Mouse (Mus musculus) right cerebral cortex, adult 18-20 months (tissue): ENCODE measurements around the gene Dlg2.
A peak's percentile ranks its signal among the peaks of the same experiment; 100 is the strongest.

Source experiments
- DNase-seq: peaks from one replicate; pipeline ENCODE4 v3.0.0; 2022; ENCODE audit warnings: mixed read lengths

Gene Dlg2

DNA sequence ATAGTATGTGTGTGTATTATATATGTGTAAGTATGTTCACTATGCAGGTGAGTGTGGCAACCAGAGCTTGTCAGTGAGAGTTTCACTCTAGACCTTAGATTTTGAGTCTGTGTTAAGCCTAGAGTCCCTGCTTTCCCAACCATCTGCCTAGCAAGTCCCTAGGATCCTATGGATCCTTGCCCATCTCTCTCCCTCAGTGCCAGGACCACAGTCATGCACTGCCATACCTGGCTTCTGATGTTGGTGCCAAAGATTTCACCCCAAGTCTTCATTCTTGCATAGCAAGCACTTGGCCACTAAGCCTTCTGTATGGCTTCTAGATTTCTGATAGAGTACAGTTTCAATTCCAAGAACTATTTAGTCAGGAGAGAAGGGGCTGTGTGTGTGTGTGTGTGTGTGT, 1843.7 kb downstream of the Dlg2 start:
- no peak for DNase-seq

DNA sequence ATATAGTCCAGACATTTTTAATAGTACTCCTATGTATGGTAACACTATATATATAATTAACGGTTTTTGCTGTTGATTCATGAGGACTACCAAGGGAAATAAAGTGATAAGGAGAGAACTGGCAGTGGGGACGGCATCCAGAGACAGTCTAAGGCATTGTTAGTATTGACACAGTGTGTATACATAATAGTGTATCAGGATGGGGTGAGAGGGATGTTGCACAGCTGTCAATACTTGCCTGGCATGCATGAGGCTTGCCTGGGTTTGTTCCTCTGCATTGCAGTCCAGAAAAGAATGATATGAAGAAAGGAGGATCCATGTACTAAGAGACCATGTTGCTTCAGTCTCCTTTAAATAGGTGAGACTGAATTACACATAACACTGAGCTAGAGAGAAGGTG, 1845.3 kb downstream of the Dlg2 start:
- no peak for DNase-seq

DNA sequence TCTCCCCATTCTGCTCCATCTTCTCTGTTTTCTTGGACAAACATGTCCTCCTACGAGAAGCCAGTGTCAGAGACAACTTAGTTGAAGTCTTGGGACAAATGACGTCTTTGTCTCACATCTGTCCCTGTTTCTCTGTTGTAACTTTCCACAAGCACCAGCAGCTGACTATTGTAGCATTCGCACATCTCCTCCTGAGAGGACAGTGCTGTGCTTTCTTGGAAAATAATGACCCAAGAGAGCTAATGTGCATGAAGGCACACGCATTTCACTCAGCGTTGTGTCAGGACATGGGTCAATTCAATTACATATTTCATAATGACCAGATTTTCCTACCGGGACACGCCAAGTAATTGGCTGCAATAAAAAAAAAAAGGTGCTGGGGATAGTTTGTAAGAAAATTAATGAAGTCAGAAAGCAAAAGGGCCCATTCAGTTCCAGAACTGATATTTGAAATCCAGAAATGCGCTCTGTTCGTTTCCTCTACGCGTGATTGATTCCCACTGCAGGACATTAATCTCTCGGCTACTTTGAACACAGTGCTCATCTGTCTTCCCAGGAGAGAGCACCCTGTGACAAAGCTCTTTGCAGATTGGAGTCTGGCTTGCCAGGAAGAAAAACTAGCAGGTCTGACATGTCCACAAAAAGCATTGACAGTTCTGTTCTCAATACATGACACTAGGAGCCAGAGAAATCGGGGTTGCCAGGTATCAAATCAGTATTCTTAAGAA, 1846.0 kb downstream of the Dlg2 start:
- no peak for DNase-seq

DNA sequence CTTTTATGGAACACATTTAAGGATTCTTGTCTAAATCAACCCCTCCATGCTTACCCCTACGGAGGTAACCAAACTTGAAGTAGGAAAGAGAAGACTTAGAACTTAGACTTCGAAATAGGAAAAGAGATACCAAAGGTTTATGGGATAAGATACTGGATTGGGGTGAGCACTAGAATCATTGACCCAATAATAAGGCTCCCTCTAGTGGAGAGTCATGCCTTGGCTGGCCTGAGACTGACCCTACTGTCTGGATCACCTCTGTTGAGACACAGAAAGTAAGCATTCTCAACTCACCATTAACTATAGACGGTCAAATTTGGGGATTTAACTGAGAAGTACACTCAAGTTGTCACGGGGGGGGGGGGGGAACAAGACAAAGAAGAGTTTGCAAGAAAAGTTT, 1847.2 kb downstream of the Dlg2 start:
- DNase-seq: no peak

DNA sequence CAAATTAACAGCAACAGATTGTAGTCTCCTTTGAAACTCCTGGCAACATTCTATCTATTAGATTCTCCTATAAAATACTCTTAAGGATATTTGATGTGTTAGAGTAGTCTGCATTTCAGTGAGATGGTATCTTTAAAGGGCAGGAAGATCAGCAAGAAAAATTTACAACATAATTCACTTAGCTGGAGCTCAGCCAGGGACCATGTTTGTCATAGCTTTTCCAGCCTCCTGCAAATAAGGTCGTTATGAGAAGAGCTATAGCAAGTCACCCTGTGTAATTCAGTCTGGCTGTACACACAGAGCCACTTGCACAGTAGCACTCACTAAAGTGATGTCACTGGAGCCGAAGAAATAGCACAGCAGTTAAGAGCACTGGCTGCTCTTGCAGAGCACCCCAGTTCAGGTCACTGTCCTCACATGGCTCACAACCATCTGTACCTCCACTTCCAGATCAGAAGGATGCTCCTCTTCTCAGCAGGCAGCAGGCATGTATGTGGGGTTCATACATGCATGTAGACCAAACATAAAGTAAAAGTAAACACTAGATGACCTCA, 1850.9 kb downstream of the Dlg2 start:
- no peak for DNase-seq

DNA sequence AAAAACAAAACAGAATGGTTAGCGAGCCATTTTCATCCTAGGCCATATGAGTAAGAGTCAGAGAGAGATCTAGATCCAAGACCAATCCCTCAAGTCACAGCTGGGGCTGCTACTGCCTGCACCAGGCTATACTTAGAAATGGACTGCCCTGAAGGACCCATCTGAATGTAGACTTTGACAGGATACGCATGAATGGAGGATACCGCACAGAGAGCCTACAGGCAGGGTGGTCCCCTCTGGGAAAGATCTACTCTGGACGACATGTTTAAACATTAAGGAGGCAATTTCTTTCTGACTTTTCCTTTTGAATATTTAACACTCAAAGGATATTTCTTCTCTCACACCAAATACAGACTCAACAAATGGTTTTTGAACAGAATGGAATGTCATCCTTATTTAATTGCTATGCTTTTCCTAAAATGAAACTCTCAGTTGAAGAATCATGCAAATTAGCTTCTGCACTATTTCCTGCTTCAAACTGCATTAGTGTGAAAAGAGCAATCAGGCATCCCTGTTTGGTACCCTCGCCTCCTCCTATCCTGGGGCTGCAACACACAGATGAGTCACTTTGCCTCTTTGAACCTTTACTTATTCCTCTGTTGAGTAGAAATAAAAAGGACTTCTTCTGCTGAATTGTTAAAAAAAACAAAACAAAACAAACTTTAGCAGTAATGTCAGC, 1856.9 kb downstream of the Dlg2 start:
- DNase-seq: peak; percentile 34

DNA sequence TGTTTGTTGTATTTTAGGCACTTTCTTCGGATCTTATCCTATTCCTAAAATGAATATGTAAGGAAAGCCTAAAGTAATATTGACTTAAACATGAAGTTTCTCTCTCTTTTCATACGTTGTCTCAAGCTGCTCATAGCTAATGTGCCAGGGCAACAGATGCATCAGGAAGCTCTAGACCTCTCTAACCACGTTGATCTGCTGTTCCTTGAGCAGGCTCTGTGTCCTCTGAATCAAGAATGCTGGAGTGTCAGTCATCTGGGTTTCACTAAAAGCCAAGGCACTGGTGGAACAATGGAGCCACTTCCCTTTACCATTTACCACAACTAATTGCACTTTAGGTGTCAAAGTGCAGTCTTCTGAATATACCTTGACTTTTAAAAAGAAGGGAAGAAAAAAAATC, 1880.1 kb downstream of the Dlg2 start:
- no peak for DNase-seq

DNA sequence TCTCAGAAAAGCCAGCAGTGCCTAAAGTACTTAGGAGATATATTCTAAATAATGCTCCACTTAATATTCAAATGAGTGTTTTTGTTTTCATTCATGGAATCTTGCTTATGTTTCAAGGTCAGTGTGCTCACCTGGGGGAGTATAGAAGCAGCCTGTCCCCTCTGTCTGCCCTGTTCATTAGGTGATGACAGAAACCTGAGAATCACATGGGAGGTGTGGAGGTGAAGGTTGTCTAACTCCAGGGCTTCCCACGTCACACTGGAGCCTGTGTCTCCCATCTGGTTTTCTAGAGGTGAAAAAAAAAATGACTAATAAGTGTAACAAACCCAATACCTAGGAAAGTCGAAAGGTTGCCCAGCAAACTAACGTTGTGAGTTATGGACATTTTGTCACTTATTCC, 1886.9 kb downstream of the Dlg2 start:
- DNase-seq: no peak

DNA sequence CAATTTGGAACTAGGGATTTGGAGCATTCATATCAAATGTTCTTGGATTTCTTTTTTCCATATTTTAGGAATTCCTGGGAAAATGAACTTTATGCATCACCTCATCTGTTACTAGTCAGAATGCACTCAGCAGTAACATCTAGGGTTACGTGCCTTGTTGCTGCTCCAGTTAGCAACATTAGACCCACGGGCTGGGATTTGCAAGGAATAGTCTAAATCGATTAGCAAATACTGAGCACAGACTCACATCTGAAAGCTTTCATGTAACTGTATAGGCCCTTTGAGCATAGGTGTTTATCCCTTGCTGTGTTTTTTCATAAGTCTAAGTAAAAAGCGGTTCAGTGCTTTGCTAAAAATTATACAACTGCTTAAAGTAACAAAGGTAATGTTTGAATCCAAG, 1887.3 kb downstream of the Dlg2 start:
- no peak for DNase-seq

DNA sequence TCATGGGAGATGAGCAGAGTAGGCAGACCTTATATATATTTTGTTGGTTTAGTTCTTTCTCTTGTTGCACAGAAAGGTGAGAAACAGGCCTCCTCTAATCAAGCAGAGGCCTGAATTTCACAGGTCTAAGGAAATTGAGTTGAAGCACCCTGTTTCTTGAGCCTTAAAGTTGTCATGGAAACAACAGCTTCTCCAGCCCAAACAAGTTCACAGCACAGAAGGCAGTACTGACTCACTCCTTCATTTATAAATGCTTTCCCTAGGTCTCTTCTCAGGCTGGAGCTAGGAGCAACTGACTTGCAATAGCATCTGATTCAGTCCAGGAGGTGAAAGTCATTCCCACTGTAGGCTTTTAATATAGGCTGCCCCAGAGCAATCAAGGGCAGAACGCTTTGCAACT, 1890.6 kb downstream of the Dlg2 start:
- DNase-seq: peak; percentile 74

DNA sequence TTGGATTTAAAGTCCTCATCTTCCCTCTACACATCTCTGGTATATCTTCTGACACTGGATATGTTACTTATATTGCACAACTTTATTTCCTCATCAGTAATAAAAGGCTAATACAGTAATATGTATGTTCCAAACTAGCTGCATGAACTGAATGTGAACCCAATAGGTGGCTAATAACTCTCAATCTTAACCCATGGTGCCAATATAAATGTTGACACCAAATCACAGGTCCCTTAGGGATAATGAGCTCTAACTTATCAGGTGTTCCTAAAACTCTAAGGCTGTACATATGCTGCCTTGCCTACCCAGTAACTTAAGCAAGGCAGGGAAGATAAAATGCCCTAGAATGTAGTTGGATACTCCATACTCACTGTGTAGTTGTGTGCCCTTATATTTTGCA, 1894.0 kb downstream of the Dlg2 start:
- DNase-seq: no peak

DNA sequence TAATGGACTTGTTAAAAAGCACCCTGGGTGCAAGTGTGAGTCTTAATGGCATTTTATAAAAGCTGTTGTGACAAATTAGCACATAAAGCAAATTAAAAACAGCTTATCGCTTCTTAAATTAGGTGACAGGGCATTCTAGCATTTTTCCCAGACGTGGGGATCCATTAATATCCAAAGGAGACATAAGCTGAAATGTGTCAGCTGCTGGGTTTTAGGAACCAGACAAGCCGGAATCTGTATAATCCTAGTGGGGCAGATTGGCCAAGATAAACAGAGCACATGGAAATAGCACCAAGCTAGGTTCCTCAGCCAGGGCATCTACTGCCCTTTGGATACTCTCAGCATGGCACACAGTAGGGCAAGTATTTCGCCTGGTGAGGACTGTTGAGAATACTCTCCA, 1895.2 kb downstream of the Dlg2 start:
- no peak for DNase-seq

DNA sequence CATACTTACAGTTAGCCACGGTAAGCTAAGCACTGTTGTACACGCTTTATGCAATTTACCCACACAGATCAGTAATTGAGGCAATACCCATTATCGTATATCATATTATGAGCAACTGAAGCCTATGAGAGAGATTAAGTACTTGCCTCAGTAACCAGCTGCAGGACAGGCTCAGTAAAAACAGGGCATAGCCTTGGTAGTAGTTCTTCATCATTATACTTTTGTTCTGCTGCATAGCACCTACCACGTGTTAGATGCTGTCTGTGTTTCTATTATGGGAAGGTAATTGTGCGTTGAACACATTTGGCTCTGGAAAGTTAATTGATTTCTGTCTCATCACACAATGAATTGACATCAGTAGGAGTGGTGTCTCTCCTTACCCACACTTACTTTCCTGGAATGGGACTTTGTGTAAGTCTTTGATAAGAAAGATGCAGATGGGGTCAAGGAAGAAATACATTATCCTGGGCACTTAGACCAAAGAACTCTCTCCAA, 1897.4 kb downstream of the Dlg2 start:
- no peak for DNase-seq

DNA sequence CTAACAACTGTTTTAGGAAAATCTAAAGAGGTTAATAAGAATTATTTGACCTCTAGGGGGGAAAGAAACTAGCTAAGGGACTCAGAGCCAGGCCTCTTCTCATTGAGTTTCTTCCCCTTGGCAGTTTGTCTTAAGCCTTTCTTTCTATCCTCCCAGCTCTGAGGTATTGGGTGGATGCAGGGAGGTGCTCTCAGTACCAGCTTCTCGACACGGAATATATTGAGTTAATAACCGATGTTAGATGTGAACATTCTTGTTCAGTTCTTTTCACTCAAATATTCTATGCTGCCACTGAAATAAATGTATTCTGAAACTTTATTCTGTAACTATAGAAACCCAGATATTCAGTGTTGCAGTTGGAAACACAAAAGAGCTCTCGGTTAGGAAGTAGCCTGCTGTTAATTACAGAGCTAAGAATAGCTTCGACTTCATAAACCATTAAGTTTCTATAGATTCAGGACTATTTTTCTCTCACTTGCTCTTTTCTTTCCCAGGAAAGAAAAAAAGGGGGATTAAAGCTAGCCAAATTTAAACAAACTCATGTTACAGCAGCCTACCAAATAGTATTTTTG, 1907.5 kb downstream of the Dlg2 start:
- DNase-seq: no peak

DNA sequence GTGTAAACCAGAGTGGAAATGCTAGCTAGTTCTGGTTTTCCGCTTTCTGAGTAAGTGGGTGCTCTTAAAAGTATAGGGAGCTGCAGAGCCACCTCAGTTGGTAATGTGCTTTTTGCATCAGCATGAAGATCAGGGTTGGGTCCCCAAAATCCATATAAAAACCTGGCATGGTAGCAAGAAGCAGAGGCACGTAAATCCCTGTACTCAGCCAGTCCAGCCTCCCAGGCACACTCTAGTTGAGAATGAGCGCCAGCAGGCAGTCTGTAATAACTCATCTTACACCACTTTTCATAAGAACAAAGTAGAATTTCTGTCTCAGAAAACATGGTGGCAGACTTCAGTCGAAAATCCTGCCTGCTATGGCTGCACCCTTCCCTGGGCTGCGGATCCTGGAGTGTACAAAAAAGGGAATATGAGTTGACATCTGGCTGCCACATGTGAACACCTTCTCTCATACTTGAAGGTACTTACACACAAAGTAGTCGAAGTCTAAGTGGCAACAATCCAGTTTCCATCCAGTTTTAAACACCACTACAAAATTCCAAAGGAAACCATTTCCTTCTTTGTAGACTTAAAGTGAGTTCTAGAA, 1915.7 kb downstream of the Dlg2 start:
- DNase-seq: no peak

DNA sequence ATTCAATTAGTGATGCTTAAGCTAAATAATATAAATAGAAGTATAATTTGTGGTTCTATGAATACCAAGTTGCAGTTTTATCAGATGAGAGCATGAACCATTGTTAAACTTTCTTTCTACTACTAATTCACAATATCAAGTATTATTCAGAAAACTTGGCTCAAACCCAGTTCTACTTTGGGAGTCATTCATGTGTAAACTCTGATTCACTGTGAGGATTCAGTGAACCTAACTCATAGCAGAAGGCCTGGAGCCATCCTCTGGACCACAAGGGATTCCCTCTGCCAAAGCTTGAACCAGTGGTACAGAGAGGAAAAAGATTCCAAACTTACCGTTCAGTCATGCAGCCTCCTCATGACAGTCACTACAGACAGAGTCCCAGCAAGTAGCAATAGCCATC, 1920.3 kb downstream of the Dlg2 start:
- DNase-seq: no peak

DNA sequence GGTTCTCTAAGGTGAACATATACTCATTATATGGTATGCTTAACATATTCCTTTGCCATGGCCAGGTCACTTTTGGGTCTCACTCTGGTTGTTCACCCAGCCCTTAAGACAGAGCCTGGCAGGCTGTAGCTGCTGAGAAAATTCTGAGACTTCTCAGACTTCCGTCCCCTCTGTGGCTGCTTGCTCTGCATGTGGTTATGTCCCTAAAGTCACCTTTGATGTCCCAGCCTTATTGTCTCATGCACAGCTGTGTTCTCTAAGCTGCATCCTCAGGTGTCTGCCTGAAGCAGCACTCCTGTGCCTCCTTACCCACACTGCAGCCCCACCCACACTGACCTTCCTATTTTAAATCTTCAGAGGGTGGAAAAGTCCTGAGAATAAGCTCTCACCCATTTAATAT, 1922.4 kb downstream of the Dlg2 start:
- no peak for DNase-seq

DNA sequence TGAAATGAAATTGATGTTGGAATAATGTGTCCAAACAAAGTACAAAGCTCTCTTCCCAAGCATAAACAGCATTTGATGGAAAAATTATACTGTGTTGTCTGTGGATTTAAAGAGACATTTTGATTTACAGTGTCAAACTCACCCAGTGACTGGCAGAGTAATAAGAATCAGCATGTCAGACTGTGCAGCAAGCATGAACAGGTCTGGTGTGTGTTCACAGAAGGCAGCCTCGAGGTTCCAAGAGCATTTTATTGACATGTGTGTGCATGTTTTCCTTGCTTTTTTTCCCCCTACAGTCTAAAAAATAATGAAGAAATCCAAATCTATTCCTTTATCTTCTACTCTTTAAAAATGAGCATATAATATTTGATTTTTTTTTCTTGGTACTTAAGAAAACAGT, 1924.1 kb downstream of the Dlg2 start:
- DNase-seq: no peak

DNA sequence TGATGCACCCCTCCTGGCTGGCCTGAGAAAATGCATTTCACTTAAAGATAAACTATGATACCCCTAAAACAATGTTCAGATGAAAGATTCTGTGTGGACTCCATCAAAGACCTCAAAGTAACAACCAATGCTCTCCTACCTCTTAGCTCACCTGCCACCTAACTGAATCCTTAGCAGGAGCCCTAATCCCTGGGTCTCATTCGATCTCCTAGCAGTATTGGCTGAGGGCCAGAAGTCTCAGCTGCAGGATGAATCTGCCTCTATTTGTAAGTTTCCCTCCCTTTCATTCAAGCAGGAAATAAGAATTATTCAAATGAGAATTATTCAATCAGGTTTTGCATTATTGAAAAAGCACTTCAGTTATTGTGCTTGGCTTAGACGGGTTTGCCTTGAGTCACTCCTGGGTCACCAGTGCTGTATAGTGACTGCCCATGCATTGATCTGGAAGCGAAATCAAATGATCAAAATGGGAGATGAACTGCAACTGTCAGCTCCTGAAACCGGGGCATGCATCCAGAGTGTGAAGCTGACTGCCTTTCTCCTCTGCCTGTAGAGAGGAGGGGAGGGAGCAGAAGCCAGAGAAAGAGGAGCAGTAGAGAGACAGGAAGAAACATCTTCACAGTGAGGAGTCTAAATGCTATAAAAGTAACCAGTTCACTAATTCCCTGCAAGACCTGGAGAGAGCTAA, 1924.7 kb downstream of the Dlg2 start:
- no peak for DNase-seq

DNA sequence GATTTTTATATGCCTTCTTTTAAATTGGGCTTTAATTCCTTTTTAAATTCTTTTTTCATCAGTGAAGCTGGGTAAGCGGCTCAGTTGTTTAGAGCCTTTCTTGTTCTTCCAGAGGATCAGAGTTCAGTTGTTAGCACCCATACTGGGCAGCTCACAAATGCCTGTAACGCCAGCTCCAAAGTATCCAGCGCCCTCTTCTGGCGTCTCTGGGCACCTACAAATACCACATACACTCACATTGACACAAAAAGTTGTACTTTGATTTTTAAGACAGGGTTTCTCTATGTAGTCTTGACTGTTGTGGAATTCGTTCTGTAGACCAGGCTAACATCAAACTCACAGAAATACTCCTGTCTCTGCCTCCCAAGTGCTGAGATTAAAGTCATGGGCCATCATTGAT, 1932.0 kb downstream of the Dlg2 start:
- no peak for DNase-seq

DNA sequence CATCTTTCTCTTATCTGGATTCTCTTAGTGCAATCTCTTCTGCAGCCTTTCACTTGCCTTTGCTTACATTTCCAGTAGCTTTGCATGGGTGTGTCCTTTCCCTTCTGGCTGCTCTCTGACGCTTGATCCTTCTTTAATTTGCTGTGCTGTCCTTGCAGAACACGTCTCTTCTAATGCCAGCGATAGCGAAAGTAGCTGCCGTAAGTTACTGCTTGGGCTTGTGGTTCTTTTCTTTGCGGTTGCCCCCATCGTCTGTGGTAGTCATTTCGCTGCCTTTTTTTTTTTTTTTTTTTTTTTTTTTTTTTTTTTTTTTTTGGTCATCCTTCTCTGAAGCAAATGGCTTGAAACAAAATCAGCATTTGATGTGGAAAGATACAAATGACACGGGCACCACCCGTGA, 1944.0 kb downstream of the Dlg2 start:
- no peak for DNase-seq

DNA sequence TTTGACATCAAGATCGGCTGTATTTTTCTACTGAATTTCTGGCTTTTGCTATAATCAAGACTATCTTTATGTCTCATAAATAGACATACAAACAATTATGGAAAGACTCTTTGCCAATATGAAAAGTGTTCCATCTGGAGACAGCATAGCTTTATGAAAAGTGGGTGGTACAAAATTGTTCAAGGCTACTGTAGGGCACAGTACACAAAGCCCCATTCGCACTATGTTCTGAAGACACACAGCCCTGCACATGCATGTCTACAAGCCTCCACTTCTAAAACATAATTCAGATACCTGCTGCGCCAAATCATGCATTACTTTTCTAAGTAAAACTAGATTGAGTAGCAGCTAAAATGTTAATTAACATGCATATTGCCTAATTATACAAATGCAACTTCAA, 1946.5 kb downstream of the Dlg2 start:
- DNase-seq: no peak

DNA sequence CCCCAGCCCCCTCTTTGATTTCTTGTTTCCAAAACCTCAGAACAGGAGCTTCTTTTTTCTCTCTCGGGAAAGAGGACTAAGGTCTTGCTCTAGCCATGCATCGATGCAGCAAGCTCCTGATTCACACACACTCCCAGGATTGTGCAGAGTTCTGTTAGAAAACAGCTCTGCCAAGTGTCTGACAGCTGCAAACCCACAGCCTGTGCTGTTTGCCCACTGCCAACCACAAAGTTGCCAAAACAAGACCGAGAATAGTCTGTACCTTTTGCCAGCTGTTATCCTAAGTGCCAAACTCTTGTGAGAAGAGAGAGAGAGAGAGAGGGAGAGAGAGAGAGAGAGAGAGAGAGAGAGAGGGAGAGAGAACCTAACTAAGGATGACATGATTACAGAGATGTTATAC, 1948.2 kb downstream of the Dlg2 start:
- DNase-seq: no peak
